Mouse (Mus musculus): ENCODE data around the gene Rft1. TPM values are rescaled to one million over a fixed set of nuclear protein-coding genes. Genes with fewer than 3 reads are reported as not detected.

The Rft1 gene
- total and polyA plus RNA-seq, 3 experiments, result 9.1 to 11.3 TPM; not detected in 1

DNA sequence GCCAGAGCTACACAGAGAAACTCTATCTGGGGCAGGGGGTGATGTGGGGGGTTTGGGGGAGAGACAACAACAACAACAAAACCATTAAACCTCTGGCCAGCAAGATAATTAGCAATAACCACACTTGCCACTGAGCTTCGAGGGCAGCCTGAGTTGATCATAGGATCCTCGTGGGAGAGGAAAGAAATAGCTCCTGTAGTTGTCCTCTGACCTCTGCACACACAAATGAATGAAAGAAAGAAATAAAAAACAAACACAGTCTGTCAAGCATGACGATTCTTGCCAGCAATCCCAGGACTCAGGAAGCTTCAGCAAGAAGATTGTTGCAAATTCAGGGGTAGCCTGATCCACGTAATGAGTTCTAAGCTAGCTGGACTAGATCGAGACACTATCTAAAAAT is 48.4 kb downstream of the Rft1 start:
- no peaks in the 10 kb centered on the region for H3K9me3 ChIP-seq (replicated peaks; ENCODE audit: insufficient read depth, low read length)

DNA sequence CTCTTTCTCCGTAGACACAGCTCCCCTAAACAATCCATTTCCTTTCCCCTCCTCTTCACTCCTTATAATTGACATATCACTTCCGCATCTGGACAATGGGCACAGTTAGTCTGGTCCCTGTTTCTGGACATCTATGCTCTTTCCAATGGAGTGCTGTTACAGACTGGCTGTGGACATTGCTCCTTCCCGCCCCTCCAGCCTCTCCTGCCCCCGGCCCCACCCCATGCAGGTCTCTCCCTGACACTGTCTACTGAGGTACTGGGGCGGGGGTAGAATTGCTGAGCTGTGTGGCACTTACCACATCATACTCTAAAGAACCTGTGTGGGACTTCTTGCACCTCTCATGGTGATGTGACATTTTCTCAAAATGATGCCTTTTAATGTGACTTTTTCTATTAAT is 48.9 kb downstream of the Rft1 start:
- no peak overlapping the region for H3K9ac ChIP-seq (ENCODE audit: control insufficient read depth, low read depth, low read length, poor library complexity, severe bottlenecking)
- H3K4me1 ChIP-seq (ENCODE audit: control insufficient read depth in 1 of 2, insufficient read depth in 2 of 2, low read length in 2 of 2), result no peaks in the 10 kb centered on the region
- H3K9me3 ChIP-seq (replicated peaks; ENCODE audit: insufficient read depth, low read length), result no peaks in the 10 kb centered on the region
- H3K79me2 ChIP-seq (ENCODE audit: control insufficient read depth, insufficient read depth, low read length, poor library complexity), result no peaks in the 10 kb centered on the region
- H3K4me3 ChIP-seq (ENCODE audit: control insufficient read depth in 1 of 2, insufficient read depth in 1 of 2, low read depth in 2 of 2, low read length in 2 of 2), result no peak overlapping the region
- TF ChIP-seq MAX (IDR thresholded peaks at IDR 0.05; ENCODE audit: low read length) (no peak), RCOR1 (IDR thresholded peaks at IDR 0.05; ENCODE audit: low read depth, low read length) (no peak), TAL1 (IDR thresholded peaks at IDR 0.05; ENCODE audit: low read length) (no peak), ZNF384 (IDR thresholded peaks at IDR 0.05; ENCODE audit: low read depth, low read length) (no peak), ZC3H11A (IDR thresholded peaks at IDR 0.05; ENCODE audit: low read depth, low read length) (no peak), BHLHE40 (IDR thresholded peaks at IDR 0.05; ENCODE audit: borderline replicate concordance, low read depth, low read length) (no peak), TBP (IDR thresholded peaks at IDR 0.05; ENCODE audit: low read depth, low read length) (no peak), ETS1 (IDR thresholded peaks at IDR 0.05; ENCODE audit: low read depth, low read length) (no peak), ZKSCAN1 (IDR thresholded peaks at IDR 0.05; ENCODE audit: low read depth, low read length) (no peak)
- DNase-seq (ENCODE audit: low read depth, low spot score), result no peak
- no peaks in the 10 kb centered on the region for H3K27me3 ChIP-seq (ENCODE audit: control insufficient read depth in 1 of 2, insufficient read depth in 2 of 2, low read length in 2 of 2)
- H3K36me3 ChIP-seq (ENCODE audit: control insufficient read depth in 1 of 2, insufficient read depth in 2 of 2, low read length in 2 of 2), result no peaks in the 10 kb centered on the region
- no peak overlapping the region for H3K27ac ChIP-seq (ENCODE audit: control insufficient read depth, low read depth, low read length)

More for the DNA sequence above, 48.4 kb downstream of the Rft1 start:
- no peaks in the 10 kb centered on the region for H3K27me3 ChIP-seq (ENCODE audit: control insufficient read depth in 1 of 2, insufficient read depth in 2 of 2, low read length in 2 of 2)
- TF ChIP-seq MEF2A (IDR thresholded peaks at IDR 0.05; ENCODE audit: extremely low read depth, insufficient replicate concordance, low read depth, low read length, poor library complexity, severe bottlenecking) (no peak), CHD1 (IDR thresholded peaks at IDR 0.05; ENCODE audit: low read depth, low read length) (no peak), ZMIZ1 (IDR thresholded peaks at IDR 0.05; ENCODE audit: low read depth, low read length) (no peak), POLR2A (IDR thresholded peaks at IDR 0.05; ENCODE audit: control insufficient read depth in 1 of 2, insufficient read depth in 1 of 2, low read depth in 1 of 2, low read length in 2 of 2, poor library complexity in 1 of 2) (no peak), E2F4 (IDR thresholded peaks at IDR 0.05; ENCODE audit: borderline replicate concordance, low read depth, low read length) (no peak), MXI1 (IDR thresholded peaks at IDR 0.05; ENCODE audit: low read depth, low read length) (no peak), BHLHE40 (IDR thresholded peaks at IDR 0.05; ENCODE audit: borderline replicate concordance, low read depth, low read length) (no peak), RCOR1 (IDR thresholded peaks at IDR 0.05; ENCODE audit: low read depth, low read length) (no peak), KAT2A (conservative IDR thresholded peaks at IDR 0.05; ENCODE audit: low read depth, low read length) (no peak), JUND (IDR thresholded peaks at IDR 0.05; ENCODE audit: low read depth, low read length) (no peak), UBTF (IDR thresholded peaks at IDR 0.05; ENCODE audit: borderline replicate concordance, insufficient read depth, low read depth, low read length) (no peak), ZNF384 (IDR thresholded peaks at IDR 0.05; ENCODE audit: low read depth, low read length) (no peak), ETS1 (IDR thresholded peaks at IDR 0.05; ENCODE audit: low read depth, low read length) (no peak), TAL1 (IDR thresholded peaks at IDR 0.05; ENCODE audit: low read length) (no peak), TCF12 (IDR thresholded peaks at IDR 0.05; ENCODE audit: low read depth, low read length) (no peak), POLR2AphosphoS2 (IDR thresholded peaks at IDR 0.05; ENCODE audit: low read length) (no peak), MYC (IDR thresholded peaks at IDR 0.05; ENCODE audit: low read depth, low read length) (no peak), USF2 (IDR thresholded peaks at IDR 0.05; ENCODE audit: borderline replicate concordance in 1 of 2, insufficient read depth in 1 of 2, low read depth in 1 of 2, low read length in 2 of 2) (no peak), ZC3H11A (IDR thresholded peaks at IDR 0.05; ENCODE audit: low read depth, low read length) (no peak)
- H3K27ac ChIP-seq (ENCODE audit: control insufficient read depth, low read depth, low read length), result no peak overlapping the region
- no peak overlapping the region for H3K9ac ChIP-seq (ENCODE audit: control insufficient read depth, low read depth, low read length, poor library complexity, severe bottlenecking)
- H3K79me2 ChIP-seq (ENCODE audit: control insufficient read depth, insufficient read depth, low read length, poor library complexity), result no peaks in the 10 kb centered on the region
- H3K36me3 ChIP-seq (ENCODE audit: control insufficient read depth in 1 of 2, insufficient read depth in 2 of 2, low read length in 2 of 2), result no peaks in the 10 kb centered on the region
- DNase-seq (ENCODE audit: low read depth, low spot score), result no peak
- no peaks in the 10 kb centered on the region for H3K4me1 ChIP-seq (ENCODE audit: control insufficient read depth in 1 of 2, insufficient read depth in 2 of 2, low read length in 2 of 2)
- no peak overlapping the region for H3K4me3 ChIP-seq (ENCODE audit: control insufficient read depth in 1 of 2, insufficient read depth in 1 of 2, low read depth in 2 of 2, low read length in 2 of 2)
